Mouse (Mus musculus) cerebral cortex, adult 2 months (tissue): Measurements from ENCODE around the gene Olfr821.

Experiments used
- WGBS: fragments of 180-500 bp; shearing (Covaris S2); methylation state at CpG from one replicate; pipeline ENCODE4 v1.1.7; 2018; 5-methylcytosine and 5-hydroxymethylcytosine counted together

Gene Olfr821

GRCm38 (mm10) chr10:130030048-130030447 is at the start of gene Olfr821:
Gene Olfr821, plus strand, starts transcription at chr10:130030348.

GRCm38 (mm10) chr10:129981867-129982266 is 48.3 kb upstream of the Olfr821 start:
- WGBS: no CpG with 5 or more reads among the region's 3 CpGs

- WGBS: no CpG with 5 or more reads among the region's 1 CpGs
Observed at GRCm38 (mm10) chr10:129984962-129985361, 45.2 kb upstream of the Olfr821 start, which contains the start of gene Gm10310. Gene Gm10310, minus strand, starts transcription at chr10:129985062.

GRCm38 (mm10) chr10:130004104-130004503 is 26.0 kb upstream of the Olfr821 start:
- WGBS: 84% methylated on average over 4 of the region's 4 CpGs

- 84% methylated on average over 4 of the region's 4 CpGs for WGBS
Observed at GRCm38 (mm10) chr10:130005366-130005765, 24.8 kb upstream of the Olfr821 start.

GRCm38 (mm10) chr10:130012321-130012720 is 17.8 kb upstream of the Olfr821 start, which contains the start of gene Olfr820:
Gene Olfr820, plus strand, starts transcription at chr10:130012621.

GRCm38 (mm10) chr10:130037096-130037495 is 6.9 kb downstream of the Olfr821 start:
- WGBS: 69% methylated on average over 6 of the region's 6 CpGs

GRCm38 (mm10) chr10:130070910-130071309 is 40.8 kb downstream of the Olfr821 start, which contains the start of gene Olfr822:
Gene Olfr822, plus strand, starts transcription at chr10:130071210.

